Mouse (Mus musculus): ENCODE data around the gene Spata2l.
"Not testable (repeated sequence)": the region's sequence is repeated elsewhere in the genome, so short reads cannot be mapped to it uniquely, and the experiment has no call there.

The Spata2l gene

DNA sequence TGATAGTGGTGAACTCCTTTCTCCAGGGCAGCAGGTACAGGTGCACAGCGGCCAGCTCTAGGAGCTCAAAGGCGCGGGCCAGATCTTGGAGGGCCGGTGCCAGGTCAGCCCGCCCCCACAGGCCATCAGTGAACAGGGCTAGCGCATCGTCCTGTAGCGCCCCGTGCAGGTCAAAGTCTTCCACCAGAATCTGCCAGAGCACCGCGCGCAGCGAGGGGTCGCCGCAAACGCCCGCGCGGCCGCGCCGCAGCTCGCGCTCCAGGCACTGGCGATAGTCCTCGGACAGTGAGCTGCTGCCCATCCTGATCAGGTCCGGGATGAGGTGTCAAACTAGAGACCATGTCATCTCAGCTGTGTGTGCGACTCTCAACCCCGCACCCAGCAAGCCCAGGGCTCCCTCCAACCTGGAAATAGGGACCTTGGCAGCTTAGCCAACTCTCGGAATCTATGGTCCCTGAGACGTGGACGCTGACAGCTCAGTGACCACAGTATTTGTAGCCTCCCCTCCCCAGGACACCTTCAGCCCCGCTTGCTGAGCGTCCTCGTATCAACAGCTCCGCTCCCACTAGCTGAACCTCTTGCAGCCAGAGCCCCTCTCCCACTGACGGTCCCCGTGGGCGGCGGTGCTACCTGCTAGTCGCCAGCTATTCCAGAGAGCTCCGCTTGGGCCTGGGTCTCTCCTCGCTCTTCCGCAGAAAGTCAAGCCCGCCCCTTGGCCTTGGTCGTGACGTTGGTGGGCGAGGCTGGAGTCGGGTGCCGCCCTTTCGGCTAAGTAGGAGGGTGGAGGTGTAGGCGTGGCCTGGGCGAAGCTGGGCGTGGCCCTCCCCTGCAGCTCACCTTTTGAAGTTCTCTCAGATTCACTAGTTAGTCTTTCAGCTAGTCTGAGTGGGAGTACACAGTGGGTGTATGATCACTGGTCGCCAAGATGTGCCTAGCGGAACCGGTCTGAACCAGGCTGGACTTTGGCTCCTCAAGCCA is at the start of gene Spata2l:
Spata2l (minus strand) TSS at position 714 of the 978 bp plus-strand sequence.
- peak; percentile 88 for DNase-seq (ENCODE audit: low read depth)

DNA sequence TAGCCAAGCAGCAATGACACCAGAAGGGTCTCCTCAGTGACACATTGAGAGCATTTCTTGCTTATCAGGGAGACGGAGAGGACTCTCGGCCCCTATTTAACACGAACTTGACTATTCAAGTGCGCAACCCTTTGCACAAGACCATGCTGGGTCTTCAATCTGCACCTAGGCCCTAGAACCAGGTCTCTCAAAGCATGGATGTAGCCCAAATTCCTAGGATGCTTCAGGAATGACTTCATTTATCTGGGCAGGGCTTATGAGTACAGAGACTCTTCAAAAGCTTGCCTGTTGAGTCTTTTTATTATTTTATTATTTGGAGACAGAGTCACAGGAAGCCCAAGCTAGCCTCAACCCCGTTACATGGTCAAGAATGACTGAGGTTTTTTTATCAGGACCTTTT is 48.5 kb upstream of the Spata2l start:
- DNase-seq (ENCODE audit: low read depth), result peak; percentile 57

DNA sequence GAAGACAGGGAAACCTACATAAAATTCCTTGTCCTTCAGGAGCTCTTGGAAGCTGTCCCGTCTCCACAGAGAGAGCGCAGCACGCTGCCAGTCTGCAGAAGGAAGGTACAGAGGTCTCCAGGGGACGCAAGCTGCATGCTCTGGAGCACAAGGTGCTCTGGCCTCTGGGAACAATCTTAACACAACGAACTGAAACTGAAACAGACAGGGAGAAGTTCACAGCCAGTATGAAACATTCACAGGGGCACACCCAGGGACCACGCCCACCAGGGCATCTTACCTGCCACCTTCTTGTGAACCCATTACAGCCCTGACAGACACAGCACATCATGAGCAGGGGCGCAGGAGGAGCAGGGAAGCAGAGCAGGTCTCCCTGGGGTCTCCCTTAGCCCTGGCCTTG is 48.0 kb upstream of the Spata2l start:
- DNase-seq (ENCODE audit: low read depth), result no peak

DNA sequence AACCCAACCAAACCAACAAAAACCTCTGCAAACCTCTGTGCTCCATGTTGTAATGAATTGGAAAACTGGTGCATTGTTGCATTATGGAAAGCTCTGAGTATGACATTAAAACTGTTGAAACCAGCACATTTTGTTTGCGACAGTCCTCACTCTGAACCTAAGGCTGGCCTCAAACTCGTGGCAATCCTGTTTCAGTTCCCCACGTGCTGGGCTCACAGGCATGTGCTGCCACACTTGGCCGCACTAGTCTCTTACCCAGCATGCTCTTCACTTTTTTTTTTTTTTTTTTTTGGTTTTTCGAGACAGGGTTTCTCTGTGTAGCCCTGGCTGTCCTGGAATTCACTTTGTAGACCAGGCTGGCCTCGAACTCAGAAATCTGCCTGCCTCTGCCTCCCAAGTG is 47.0 kb upstream of the Spata2l start:
- DNase-seq (ENCODE audit: low read depth), result not testable (repeated sequence)

DNA sequence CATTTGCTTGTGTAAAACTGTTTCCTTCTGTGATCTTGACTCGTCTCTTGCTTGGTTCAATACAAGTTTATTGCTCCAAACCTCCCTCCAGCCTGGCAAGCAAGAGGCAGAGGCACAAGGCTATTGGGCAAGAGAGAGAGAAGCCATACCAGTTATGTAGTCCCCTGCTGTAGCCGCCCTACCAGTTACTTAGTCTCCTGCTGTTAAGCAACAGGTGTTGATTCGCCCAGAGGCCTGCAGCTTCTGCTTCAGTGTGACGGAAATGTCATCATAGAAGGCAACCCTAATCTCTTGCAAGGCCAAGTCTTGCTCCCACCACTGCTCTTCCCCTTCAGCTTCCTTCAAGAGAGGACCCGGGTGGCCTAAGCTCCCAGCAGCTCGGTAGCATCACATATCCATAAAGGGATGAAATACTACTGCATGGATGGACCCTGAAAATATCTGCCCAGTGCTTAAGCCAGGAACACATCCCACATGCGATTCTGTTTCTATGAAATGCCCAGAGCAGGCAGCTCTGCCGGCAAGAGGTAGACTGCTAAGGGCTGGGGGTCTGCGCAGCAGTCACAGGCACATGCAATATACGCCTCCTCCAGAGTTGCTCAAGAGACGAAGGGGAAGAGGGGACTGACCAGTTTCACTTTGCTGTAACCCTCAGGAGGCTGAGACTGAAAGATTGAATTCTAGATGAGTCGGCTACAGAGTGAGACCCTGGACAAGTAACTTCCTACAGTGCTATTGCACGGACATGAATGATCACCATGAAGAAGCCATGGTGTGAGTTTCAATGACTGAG is 44.5 kb upstream of the Spata2l start:
- no peak for DNase-seq (ENCODE audit: low read depth)

DNA sequence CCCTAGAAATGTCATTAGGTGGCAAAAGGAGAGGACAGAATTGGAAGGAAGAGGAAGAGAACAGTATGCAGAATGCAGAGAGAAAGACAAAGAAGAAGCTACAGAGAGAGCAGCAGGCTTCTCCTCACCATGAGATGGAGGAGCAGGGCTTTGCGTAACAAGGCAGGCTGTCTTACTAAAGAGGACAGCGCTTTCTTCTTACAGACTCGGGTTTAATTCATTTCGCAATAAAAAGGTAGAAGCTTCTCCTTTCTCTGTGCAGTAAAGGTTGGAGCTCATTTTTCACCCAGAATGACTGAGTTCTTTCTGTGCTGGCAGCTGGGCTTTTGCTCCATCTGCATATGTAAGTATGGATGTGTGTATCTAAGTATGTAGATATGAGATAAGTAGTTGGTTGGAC is 43.8 kb upstream of the Spata2l start:
- DNase-seq (ENCODE audit: low read depth), result no peak

DNA sequence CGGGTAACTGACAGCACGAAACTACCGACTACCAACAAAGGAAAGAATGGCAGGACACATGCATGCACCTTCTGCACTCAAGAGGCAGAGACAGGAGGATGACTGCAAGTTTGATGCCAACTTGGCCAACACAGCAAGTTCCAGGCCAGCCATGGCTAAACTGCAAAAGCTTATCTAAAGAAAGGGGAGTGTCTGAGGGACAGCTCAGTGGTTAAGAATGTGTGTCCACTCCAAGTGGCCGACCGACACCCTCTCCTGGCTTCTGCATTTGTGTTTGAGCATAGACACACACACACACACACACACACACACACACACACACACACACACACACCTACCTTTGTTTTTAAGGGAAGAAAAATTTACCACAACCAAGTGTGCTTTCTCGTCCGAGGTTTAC is 42.4 kb upstream of the Spata2l start:
- peak; percentile 66 for DNase-seq (ENCODE audit: low read depth)

DNA sequence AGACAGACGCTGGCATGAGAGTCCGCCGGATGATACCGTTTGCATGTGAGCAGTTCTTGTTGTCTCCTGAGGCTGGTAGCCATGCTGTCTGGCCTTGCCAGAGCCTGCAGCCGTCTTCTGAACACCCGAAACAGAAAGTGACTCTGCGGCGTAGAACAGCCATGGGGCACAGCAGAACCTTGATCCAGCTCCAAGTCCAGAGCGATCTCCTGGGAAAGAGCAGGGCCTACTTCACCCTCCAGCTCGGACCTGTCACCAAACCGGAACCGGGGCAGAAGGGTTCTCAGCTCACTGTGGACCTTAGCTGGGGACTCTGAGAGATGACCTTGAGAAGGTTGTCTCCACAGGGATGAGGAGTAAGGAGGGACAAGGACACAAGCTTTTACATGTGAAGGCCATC is 39.1 kb upstream of the Spata2l start:
- DNase-seq (ENCODE audit: low read depth), result no peak

DNA sequence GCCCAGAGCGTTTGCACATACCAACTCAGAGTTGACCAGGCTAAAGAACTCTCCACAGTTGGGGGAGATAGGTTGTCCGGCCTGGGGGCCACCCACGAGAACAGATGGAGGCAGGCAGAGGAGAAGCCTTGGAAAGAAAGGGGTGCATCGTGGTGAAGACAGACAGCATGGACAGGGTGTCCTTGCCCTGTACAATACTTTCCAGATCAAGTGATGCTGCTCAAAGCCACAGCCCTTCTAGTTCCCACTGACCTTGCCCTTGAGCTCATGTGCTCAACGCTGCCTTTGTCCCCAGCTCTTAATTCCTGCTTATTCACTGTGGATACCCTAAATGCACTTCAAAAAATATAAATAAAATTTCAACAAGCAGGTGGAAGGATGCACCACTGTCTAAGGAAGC is 38.4 kb upstream of the Spata2l start:
- DNase-seq (ENCODE audit: low read depth), result no peak

DNA sequence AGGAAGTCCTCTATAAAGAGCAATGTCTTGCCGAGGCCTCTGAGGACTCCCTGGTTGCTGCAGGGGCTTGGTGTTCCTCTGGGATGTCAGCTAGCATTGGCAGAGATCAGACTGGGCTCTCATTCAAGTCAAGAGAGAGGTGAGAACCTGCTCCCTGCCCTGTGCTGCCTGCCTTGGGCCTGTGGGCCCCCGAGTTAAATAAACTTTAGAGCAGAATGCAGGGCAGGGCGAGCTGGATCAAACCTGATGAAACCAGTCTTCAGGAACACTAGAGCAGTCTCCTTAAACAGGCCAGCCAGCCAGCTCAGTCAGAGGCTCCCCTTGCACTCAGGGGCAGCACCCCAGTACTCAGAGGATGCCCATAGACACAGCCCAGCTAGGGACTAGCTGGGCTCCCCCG is 35.9 kb upstream of the Spata2l start:
- no peak for DNase-seq (ENCODE audit: low read depth)

DNA sequence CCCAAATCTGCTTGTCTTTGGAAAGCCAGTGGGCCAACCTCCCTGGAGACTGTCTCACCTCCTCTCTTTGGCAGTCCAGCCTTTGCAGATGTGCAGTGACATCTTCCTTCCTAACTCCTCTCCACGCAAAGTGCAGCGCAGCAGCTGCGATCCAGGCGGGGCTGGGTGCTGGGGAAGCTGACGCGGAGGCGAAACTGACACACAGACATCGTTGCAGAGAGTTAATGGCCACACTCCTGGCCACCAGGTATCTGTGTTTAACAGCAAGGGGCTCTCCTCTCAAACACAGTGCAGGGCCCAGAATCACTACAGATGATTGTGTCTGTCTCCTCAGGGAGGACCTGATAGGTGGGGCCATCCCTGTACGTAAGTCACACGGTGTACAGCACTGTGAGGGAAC is 35.1 kb upstream of the Spata2l start:
- no peak for DNase-seq (ENCODE audit: low read depth)

DNA sequence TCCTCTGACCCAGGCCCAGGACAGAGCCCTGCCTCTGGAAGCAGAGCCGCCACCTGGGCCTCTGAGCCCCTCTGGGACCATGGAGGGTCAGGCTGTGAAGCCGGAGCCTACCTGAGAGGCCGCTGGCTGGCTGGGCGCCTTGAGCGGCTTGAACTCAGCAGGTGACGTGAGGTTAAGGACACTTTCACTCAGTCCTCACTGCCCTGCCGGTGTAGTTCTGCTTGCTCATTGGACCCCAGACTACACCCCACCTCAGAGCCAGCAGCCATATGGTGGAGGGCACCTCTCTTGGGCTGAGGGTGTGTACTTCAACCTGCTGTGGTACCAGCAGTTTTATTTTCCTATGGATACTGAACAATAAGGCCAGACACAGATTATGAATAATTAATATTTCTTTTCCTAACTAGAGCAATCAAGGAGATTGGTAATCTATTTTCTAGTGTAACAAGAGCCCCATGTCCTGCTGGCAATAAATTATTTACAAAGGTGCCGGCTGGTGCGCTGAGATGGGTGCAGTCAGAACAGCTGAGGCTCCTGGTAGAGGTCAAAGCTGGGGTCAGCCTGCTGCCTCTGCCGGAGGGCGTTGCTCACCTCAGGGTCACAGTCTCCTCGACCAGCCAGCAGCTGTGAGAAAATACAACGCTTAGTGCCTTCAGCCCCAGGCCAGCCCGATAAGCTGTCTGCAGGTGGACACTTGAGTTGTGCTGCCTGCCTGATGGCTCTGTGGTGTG is 32.1 kb upstream of the Spata2l start:
- no peak for DNase-seq (ENCODE audit: low read depth)

DNA sequence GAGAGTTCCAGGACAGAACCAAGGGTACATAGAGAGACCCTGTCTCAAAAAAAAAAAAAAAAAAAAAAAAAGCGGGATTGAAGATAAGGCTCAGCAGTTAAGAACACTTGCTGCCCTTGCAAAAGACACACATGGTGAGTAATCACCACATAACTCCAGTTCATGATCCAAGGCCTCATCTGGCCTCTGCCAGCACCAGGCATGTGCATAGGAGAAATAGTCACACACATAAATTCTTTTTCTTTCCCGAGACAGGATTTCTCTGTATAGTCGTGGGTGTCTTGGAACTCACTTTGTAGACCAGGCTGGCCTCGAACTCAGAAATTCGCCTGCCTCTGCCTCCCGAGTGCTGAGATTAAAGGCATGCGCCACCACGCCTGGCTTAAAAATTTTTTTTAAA is 21.6 kb upstream of the Spata2l start:
- not testable (repeated sequence) for DNase-seq (ENCODE audit: low read depth)

DNA sequence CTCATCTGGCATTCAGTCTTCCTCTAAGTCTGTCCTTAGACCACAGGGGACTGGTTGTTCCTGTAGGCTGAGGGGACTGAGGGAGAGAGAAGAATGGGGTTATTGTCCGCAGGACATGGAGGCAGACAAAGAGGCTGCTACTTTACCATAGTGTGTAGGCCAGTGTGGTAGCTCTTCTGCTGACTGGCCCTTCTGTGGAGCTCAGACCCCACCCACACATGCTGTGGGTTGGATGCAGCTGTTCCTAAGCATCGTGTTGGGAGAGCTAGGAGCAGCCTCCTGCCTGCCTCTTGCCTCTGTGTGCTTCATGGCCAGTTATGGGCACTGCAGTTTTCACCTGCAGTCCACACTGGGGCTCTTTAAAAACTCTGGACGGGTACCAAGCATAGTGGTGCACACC is 21.1 kb upstream of the Spata2l start:
- DNase-seq (ENCODE audit: low read depth), result no peak

DNA sequence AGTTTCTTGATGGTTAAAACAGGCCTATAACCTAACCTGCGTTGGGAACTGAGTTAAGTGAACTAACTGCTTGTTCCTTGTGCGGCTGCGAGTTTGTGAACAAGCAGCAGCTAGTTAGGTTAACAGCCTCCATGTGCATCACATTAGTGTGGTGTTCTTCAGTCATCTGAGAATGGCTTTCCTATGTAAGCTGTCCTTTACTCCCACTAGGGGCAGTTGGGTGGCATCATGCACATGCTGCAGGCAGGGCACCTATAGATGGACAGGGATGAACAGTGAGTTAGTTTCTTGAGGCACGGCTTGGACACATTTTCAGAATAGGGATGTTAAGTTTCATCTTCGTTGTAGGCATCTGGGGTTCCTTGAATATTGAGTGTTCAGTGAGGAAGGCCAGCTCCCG is 19.1 kb upstream of the Spata2l start:
- DNase-seq (ENCODE audit: low read depth), result peak; percentile 21

DNA sequence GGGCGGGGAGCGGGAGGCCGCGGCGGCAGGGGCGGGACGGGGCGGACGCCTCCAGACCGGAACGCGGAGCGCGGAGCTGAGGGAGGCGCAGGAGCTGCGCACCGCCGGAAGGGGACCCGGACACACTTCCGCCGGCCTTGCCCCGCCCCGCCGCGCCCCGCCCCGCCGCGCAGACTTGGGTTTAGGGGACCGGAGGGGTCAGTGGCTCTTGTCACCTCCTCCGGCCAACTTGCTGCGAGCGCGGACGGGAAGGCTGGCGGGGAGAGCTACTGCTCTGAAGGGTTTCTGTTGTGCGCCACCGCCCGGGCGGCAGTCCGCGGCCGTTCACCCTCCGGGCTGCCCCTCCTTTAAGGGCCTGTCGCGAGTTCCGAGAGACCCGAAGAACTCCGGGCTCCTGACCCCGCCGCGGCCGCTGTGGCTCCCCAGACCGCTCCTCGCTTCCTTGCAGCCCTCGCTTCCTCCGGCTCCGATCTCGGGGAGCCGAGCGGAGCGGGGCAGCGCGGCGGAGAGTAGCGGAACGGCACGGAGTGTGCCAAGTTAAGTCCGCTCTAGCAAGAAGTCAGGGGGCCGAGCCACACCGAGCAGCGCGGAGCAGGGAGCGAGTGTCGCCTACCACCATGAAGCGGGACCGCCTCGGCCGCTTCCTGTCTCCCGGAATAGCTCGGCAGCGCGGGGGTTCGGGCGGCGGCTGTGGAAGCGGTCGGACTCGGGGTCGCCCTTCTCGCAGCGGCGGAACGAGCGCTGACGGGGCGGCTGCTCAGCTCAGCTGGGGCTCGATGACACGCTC is 18.3 kb upstream of the Spata2l start, which contains the start of the genes Zfp276 and Vps9d1:
Zfp276 (plus strand) TSS at position 97 of the 787 bp plus-strand sequence.
Vps9d1 (minus strand) TSS at position 250 of the 787 bp plus-strand sequence.
- peak; percentile 91 for DNase-seq (ENCODE audit: low read depth)

DNA sequence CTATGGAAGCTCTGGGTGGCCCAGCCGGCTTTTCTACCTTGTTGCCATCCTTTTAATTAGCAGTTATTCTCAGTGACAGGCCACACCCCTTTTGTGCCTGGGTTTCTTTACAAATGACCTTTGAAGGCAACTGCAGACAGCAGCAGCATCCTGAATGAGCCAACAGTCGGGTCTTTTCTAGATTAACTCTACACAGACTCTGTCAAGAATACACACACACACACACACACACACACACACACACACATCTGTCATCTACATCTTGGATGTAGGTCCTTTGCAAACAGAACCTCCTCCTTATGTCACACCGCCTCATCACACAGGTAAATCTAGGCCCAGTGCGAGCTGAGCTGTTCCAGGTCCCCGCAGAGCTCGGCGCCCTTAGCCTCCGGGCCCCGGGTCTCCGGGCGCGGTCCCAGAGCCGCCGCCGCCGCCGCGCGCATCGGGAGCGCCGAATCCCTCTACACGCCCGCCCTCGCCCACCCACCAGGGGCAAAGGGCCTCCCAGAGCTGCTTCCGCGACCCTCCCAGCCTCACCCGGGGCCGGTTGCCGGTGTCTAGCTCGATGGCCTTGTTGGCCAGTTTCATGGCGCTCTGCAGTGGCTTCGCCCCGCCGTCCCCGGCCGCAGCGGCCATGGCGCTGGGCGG is 17.5 kb upstream of the Spata2l start:
- no peak for DNase-seq (ENCODE audit: low read depth)

DNA sequence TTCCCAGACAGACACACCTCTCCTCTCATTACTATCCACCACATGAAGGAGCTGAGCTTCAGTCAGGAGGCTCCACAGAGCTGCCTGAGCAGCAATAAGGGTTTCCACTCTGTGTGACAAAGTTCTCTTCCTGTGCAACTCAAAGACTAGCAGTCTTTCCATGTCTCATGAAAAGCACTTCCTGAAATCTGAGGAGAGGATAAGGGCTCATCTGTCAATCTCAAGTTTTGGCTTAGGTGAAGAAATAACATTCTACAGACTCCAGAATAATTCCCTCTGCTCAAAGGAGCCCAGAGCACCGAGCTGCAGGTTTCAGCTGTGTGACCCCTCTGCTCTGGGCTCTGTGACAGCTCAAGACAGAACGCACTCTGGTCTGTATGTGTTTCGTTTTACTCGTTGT is 16.9 kb upstream of the Spata2l start:
- DNase-seq (ENCODE audit: low read depth), result peak; percentile 22

DNA sequence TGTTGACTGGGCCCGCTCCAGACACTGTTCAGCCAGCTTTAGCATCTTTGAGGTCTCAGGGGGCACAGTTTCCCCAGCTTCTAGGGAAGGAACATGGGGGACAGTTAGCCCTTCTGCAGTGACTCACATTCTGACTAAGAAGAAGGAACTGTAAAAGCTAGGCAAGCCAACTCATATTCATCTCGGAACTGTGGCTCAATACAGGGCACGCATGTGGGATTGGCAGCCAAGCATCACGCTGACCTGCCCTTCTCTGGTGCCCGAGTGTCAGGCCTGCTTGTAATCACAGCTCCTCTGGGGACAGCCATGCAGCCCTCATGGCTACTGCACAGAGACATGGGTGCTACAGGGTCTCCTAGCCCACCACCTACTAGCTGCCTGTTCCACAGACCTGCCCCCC is 14.9 kb upstream of the Spata2l start:
- DNase-seq (ENCODE audit: low read depth), result no peak

DNA sequence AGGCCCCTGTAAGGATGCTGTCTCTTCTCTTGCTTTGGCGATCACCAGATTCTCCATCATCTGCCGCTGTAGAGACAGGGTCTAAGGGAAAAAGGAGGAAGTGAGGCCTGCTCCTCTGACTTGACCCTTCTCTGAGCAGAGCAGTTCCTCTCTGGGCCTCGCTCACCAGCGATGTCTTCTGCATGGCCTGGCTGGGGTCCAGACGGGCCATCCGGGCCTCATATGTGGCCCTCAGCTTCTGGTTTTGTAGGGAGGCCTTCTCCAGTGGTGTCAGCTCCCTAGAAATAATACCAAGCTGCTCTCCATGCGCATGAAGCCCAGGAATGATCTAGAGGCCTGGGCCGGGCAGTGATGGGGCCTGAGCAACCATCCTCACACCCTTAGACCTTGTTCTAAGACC is 12.6 kb upstream of the Spata2l start:
- no peak for DNase-seq (ENCODE audit: low read depth)

DNA sequence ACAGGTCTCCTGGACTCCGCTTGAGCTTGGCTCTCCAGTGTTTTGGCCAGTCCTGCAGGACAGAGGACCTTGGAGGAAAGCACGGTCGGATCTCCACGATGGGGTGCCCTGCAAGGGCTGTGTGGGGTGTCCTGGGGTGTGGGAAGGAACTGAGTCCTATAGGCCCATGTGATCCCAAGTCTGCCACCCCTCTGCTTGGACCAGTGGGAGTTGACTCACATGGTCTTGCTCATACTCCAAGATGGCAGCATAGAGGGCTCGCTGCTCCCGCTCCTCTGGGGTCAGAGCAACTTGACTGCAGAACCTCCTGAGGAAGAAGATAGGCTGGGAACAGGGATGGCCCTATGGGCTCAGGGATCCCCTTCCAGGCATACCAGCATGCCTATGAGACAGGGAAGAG is 11.7 kb upstream of the Spata2l start:
- no peak for DNase-seq (ENCODE audit: low read depth)
